Mouse (Mus musculus) cortical plate, adult 2 months (tissue): ENCODE data around the gene Fadd.

ENCODE experiments used
- CTCF ChIP-seq: fragments of 200-500 bp; IDR thresholded peaks from 2 replicates; pipeline ENCODE4 v1.5.1; 2011; ENCODE audit warnings: mild to moderate bottlenecking, control low read depth, low read length; ENCODE audit not compliant: insufficient read depth; ENCODE audit errors: extremely low read depth
- POLR2A ChIP-seq: fragments of 200-500 bp; IDR thresholded peaks from 2 replicates; pipeline ENCODE4 v1.6.1; 2011; ENCODE audit warnings: mild to moderate bottlenecking, low read length, control low read depth; ENCODE audit not compliant: insufficient read depth; ENCODE audit errors: extremely low read depth

DNA sequence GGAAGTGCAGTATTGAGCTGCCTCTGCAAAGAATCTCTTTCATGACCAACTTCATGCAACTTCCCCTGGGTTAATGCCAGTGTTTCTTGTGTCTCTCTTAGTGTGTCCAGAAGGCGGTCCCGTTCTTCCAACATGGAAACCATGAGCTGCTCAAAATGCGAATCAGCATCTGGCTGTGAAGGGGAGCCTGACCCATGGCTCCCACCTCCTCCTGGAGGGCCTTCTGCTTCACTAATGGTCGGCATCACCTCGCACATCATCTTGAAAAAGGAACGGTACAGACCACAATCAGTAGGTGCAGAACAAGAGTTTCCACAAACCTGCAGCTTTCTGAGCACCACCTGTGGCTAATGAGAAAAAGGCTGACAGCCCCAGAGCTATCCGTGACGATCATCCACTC, 30.0 kb downstream of the Fadd start:
- TF ChIP-seq POLR2A (no peak), CTCF (no peak)
